Mouse (Mus musculus): ENCODE results near the gene Pde2a.

GRCm38 (mm10) chr7:101457801-101458200, 36.3 kb downstream of the Pde2a start:
- TF ChIP-seq GATA1 (IDR thresholded peaks at IDR 0.05; ENCODE audit: low read length) (no peak), TAL1 (IDR thresholded peaks at IDR 0.05; ENCODE audit: low read length) (no peak)

Data from erythroblast, embryonic 14.5 days (primary cell).